Mouse (Mus musculus): ENCODE results near the gene Rad21l.

- 0 out of 2 replicates have a peak, but pooled peaks have one; percentile 5 for TF ChIP-seq NANOG (IDR thresholded peaks at IDR 0.05; ENCODE audit: borderline replicate concordance, low read length)
- TF ChIP-seq CTCF (conservative IDR thresholded peaks at IDR 0.05; ENCODE audit: low read length), result no peak
Measured at GRCm38 (mm10) chr2:151616551-151617329, 51.6 kb downstream of the Rad21l start.
